Mouse (Mus musculus) cortical plate, adult 2 months (tissue): ENCODE measurements around the gene Caln1.

Source experiments
- CTCF ChIP-seq: fragments of 200-500 bp; IDR thresholded peaks from 2 replicates; pipeline ENCODE4 v1.5.1; 2011; ENCODE audit warnings: mild to moderate bottlenecking, control low read depth, low read length; ENCODE audit not compliant: insufficient read depth; ENCODE audit errors: extremely low read depth
- POLR2A ChIP-seq: fragments of 200-500 bp; IDR thresholded peaks from 2 replicates; pipeline ENCODE4 v1.6.1; 2011; ENCODE audit warnings: mild to moderate bottlenecking, low read length, control low read depth; ENCODE audit not compliant: insufficient read depth; ENCODE audit errors: extremely low read depth

DNA sequence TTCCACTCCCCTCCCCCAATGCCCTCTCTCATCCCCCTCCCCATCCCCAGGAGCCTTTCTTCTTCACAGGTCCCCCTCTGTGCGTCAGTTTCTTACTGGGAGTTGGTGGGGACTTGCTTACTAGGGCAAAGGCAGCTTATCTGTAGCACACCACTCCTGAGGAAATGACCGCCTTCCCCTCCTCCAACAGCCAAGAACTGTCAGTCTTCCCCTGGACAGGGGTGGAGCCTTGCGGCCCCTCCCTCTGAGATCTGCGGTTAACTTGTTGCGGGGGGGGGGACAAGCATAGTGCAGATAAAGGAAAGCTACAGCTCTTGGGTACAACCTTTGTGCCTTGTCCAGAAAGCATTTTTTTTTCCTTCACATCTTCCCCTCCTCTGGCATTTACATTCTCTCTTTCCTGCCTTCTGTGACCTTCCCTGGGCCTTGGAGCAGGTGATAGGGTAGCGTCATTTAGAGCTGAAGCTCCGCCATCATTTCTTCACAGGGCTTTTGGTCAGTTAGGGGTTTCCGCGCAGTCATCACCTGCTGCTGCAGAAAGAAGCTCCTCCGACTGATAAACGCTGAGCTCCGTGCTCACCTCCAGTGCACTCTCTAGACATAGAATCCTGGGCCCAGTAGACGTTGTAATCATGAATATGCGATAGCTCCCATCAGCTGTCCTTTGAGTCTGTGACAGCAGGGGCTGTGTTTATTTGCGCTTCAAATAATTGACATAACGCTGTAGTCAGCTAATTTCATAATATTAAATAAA is 319.3 kb downstream of the Caln1 start:
- TF ChIP-seq CTCF (no peak), POLR2A (no peak)
